Mouse (Mus musculus) B cell, adult 62 days (primary cell): ENCODE data around the gene D830030K20Rik. TPM values are rescaled to one million over a fixed set of nuclear protein-coding genes. Genes with fewer than 3 reads are reported as not detected.

Experiments
- total RNA-seq: library from RNA; stranded (reverse); gene quantifications from 4 replicates; pipeline ENCODE4 v1.2.4, GENCODE M21; 2023

D830030K20Rik gene
- total RNA-seq = not detected in 4 replicates

GRCm38 (mm10) chr14:3208272-3209152 is at the start of gene D830030K20Rik:
Gene D830030K20Rik, plus strand, starts transcription at chr14:3208488.

GRCm38 (mm10) chr14:3187955-3188354 is 20.3 kb upstream of the D830030K20Rik start, which contains the start of gene Gm5795:
Gene Gm5795, plus strand, starts transcription at chr14:3188255.

Other genes starting within 250 kb of the D830030K20Rik start
- gene Gm2888, start 178.5 kb upstream of the D830030K20Rik start, total RNA-seq = not detected in 4 replicates
- not detected in 4 replicates for gene Gm2897, start 159.2 kb upstream of the D830030K20Rik start, total RNA-seq
- gene Gm10340, start 74.5 kb upstream of the D830030K20Rik start, total RNA-seq = not detected in 4 replicates
- gene Gm5795, start 20.2 kb upstream of the D830030K20Rik start, total RNA-seq = not detected in 4 replicates
- gene Gm2956, start 124.1 kb downstream of the D830030K20Rik start, total RNA-seq = not detected in 4 replicates
- gene Gm10413, start 186.6 kb downstream of the D830030K20Rik start, total RNA-seq = not detected in 4 replicates
- not detected in 4 replicates for gene Gm10409, start 204.1 kb downstream of the D830030K20Rik start, total RNA-seq
- not detected in 4 replicates for gene Gm3005, start 219.6 kb downstream of the D830030K20Rik start, total RNA-seq
- gene Gm10408, start 240.9 kb downstream of the D830030K20Rik start, total RNA-seq = not detected in 4 replicates